Mouse (Mus musculus): ENCODE measurements around the gene Tmem123.

Tmem123 gene

DNA sequence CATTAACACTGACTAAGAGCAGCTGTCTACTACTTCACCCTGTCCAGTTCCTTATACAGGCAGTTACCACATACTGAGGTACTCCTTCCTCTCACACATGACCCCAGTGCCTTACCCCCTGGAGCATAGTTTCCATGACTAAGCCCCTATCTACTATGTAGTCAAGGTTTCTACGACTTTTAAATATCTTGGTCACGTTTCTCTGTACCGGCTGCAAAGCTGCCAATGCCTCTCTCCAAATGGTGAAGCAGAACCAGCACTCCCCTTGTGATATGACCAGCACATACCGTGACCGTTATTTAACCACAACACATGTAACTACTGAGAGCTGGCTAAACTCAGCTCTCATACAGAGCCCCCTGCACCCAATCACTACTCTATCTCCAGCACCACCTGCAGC is 61.1 kb downstream of the Tmem123 start:
- no peak for DNase-seq (ENCODE audit: low read depth)

DNA sequence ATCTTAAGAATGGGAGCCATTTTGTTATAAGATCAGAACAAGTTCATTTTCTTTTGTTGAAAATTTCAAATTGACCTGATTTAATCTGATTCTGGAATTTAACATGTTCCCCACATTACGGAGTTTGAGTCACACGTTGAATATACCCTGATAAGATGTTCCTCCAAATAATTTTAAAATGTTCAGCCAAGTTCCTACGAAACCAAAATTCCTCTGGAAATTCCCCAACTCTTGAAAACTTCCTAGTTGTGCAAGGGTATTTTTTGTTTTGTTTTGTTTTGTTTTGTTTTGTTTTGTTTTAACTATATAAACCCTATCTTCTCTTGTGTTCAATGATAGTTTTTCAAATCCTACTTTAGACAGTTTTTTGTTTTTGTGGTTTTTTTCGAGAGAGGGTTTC is 64.9 kb downstream of the Tmem123 start:
- DNase-seq (ENCODE audit: low read depth): peak; percentile 42

DNA sequence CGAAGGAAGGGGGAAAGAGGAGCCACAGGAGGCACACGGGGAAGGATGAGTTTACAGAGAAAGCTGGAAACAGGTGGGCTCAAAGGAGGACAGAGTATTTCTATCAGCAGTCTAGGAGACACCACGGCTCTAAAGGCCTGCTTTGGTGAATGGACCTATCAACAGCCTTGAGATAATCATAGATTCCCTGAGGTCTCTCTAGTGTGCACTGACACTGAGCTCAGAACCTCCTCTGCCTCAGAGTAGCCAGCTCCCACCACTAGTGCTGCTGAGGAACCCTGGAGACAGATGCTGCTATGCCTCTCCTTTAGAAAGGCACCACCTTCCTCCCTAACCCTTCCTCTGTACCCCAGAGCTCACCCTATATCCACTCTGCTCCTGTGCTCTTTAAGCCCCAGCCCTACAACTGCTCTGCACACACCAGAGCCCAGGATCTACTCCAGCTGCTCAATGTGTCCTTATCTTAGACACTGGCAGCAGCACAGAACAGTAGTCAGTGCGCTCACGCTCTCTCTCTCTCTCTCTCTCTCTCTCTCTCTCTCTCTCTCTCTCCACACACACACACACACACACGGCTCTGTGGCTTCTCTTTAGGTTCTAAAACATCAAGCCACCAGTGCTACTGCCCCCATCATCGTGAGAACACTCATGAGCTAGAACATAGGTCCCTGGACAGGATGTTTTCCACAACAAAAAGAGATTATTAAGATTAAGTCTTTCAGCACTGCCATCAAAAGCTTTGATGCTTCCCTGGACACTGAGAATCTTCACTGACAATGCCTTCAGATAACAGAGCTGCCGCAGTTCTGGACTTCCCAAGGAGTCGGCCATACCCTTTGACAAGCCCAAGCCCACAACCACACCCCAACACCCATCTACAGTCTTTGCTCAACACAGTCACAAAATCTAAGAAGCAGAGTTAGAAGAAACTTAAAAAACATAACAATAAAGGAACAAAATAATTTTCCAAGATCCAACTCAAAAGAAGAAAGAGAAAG is 66.0 kb downstream of the Tmem123 start:
- DNase-seq (ENCODE audit: low read depth): peak; percentile 68

DNA sequence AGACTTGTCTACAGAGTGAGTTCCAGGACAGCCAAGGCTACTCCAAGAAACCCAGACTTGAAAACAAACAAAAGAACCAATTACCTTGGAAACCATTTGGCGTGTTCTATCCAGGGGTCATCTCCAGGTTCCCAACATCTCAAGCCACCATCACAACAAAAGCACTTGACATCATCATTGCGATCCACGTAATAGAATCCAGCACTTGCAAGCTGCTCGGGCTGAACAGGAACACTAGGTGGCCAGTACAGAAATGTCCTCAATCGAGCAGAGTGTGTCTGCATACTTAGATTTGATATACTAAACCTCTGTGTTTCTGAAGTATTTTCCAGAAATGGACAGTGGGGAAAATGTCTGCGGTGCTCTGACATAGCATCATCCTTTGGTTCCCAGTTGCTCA is 69.6 kb downstream of the Tmem123 start:
- DNase-seq (ENCODE audit: low read depth): peak; percentile 62

DNA sequence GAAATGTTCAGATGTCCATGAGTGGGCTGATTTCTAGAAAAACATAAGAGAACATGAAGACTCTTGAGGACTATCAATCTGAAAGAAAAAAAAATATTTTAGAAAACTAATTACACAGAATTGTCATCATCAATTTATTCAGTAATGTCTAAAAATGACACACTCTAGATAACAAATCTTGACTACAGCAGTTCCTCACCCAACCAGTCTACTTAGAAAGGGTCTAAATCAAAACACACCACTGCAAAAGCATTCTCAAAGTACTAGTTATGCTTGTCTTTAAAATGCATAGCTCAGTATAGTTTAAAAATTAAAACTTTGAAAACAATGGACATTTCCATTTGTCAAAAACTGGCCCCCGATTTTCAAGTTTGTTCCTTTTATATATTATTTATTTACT is 71.5 kb downstream of the Tmem123 start:
- DNase-seq (ENCODE audit: low read depth): no peak

DNA sequence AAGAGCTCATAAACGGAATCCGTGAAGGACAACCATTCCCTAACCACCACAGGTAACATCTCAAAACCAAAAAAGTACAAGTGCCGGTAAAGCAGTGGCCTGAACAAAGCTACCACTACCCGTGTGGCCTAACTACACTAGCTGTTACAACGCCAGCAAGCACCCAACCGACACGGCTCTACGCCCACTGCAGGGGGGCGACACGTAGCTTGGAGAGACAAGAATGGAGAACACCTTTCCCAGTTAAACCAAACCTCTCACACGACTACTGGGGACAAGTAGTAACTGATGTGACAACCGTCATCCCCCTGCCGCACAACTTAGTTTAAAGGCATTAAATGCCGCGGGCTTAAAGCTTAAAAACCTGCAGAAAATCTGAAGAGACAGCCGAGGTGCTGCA is 72.5 kb downstream of the Tmem123 start:
- DNase-seq (ENCODE audit: low read depth): no peak

DNA sequence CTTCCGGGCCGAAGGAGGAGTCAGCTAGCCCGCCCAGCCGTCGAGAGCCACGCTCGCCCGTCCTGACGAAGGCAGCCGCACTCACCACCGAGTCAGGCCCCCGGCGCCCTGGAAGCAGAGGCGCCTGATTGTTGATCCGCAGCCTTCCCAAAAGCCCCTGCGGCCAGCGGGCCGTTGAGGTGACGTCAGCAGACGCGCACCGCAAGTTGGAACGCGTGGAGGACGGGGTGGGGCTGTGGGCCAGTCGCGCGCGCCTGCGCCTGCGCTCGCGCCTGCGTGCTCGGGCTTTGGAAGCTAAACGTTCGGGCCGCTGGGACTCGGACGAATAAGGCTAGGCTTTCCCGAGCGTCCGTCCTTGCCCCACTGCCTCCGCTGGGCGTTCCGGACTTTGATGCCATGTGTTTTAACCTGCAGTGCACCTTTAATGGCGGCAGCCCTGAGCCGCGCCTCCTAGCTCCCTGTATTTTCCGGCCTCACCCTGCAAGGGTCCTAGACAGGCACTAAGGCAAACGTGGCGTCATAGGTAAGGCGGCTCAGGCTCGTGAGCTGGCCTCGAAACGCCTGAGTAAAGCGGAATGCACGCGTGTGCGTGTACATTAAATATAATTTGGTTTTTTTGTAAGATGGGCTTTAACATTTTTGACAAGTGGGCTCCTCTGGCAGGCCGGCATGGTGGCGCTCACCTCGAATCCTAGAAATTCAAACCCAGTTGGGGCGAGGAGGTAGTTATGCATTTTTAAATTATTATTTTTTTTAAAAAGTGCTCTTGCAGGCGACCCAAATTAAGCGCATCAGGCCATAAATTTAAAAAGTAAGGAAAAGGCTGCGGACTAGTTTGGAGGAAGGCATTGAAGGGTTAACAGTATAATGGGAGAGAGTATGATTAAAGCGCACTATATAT is 73.3 kb downstream of the Tmem123 start, which contains the start of gene Birc2:
Gene Birc2, minus strand, starts transcription at position 160 of the 901 bp plus-strand sequence.
- peak; percentile 97 for DNase-seq (ENCODE audit: low read depth)

DNA sequence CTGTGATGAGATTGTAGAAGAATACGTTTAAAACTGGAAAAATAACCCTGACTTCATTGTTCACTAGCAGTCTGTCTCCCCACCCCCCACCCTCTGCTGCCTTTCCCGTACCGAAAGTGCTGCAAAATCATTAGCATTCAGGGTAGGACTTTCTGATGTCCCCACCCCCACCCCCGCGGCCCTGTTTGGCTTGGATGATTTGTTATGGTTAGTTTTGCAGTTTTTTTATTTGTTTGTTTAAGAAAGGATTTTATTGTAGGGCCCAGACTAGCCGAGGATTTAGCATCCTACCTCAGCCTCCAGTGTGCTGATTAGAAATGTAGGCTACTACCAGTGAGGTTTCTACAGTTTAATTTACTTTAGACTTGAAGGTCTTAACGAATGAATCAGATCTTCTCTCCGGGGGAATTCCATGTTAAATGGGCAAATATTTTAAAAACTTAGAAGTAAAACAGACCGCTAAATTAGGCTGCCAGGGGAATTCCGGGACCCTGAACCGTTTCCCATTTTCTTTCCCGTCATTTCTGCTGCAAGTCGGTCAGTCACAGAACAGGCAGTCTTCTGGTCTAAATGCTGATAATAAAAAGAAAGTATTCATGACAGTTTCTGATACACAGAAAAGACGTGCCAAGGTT is 74.1 kb downstream of the Tmem123 start:
- DNase-seq (ENCODE audit: low read depth): peak; percentile 84

DNA sequence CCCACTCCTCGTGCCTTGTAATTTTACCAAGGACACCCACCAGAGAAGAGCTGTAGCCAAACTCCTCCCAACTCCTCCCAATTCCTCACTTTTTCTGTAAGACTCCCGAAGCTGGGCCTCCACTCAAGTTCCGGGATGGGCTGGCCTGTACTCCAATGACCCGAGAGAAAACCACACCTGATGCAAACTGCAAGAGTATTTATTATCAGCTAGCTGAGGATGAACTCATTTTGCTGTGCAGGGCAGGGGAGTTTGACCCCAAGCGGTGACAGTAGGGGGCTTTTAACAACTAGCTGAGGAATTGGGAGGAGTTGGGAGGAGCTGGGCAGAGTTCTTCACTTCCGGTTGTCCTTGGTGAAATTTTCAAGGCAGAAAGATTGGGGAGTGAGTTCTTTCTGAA is 77.4 kb downstream of the Tmem123 start:
- DNase-seq (ENCODE audit: low read depth): no peak
